Comparison of ENCODE assay signal across 23 mouse cellular contexts in the genomic region with DNA sequence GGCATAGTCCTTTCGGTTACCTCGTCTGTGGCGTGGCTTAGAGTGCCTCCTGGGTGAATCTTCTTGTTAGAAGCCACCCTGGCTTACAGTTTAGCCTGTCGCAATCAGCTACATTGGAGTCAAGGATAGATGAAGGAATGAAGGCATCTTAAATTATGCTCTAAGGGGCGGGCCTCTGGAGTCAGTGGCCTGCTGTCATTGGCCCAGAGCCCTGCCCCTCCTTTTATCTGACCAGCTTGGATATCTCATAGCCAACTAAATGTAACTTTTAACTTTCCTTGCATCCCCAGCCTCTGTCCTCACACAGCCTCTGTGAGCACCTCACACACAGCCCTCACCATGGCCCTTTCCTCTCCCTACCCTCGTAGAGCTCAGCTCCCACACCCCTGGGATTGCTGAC.
DNase-seq lines count a peak whose midpoint lies in the region; ATAC-seq and TF ChIP-seq lines count a peak whose summit lies in the region.
"Had no signal": no experiment of that assay in that cellular context is flagged by ENCODE, and none has a peak within 500 bp of the region (broad histone marks: within the 10 kb centered on the region; RNA-seq: fewer than 3 reads in every experiment).

No protein-coding gene starts in this region.

- 0 out of 2 replicates have a peak overlapping the region, but pooled peaks have one; percentile 14 for H3K27ac ChIP-seq in heart, embryonic 15.5 days
- H3K27ac ChIP-seq in thymus, adult 2 months (ENCODE audit: control insufficient read depth, insufficient read depth, low read length) = no peak overlapping the region
- H3K27ac ChIP-seq: embryonic facial prominence, embryonic 15.5 days; forebrain, embryonic 15.5 days; hindbrain, embryonic 13.5 days; kidney, postnatal 0 days; limb, embryonic 10.5 days; liver, embryonic 15.5 days; midbrain, embryonic 12.5 days had no signal

- TF ChIP-seq CTCF in thymus, adult 2 months (IDR thresholded peaks at IDR 0.05; ENCODE audit: borderline replicate concordance, control insufficient read depth, extremely low read depth, insufficient read depth, low read length, poor library complexity) = no peak

- peak; percentile 47 for DNase-seq in adrenal gland, adult 8-10 months
- DNase-seq in adrenal gland, postnatal 4 days (ENCODE audit: low spot score in 2 of 2) = no peak
- no peak for DNase-seq in heart, adult 8-10 months (ENCODE audit: low spot score)
- DNase-seq in thymus, adult 2 months = no peak
- DNase-seq in thymus, postnatal 10 days (ENCODE audit: low spot score in 2 of 2) = no peak
- no peak for DNase-seq in left cerebral cortex, adult 8-10 months (ENCODE audit: low spot score in 2 of 2)
- DNase-seq: cerebellum, adult 11 months; cerebellum, adult 9-11 months; gastrocnemius, postnatal 10 days; heart, adult 11 months; kidney, adult 18-20 months; liver; lung, postnatal 10 days; thymus, adult 18-20 months had no signal

- peaks cover 36% of the 10 kb centered on the region for H3K4me1 ChIP-seq in heart, embryonic 15.5 days (replicated peaks)
- H3K4me1 ChIP-seq in thymus, adult 2 months (replicated peaks; ENCODE audit: control insufficient read depth, insufficient read depth, low read length) = peaks cover 28% of the 10 kb centered on the region
- H3K4me1 ChIP-seq: forebrain, embryonic 15.5 days; midbrain, embryonic 12.5 days had no signal

- no peaks in the 10 kb centered on the region for H3K36me3 ChIP-seq in heart, embryonic 15.5 days
- H3K36me3 ChIP-seq in thymus, adult 2 months (ENCODE audit: control insufficient read depth, insufficient read depth, low read length) = no peaks in the 10 kb centered on the region
- H3K36me3 ChIP-seq: embryonic facial prominence, embryonic 15.5 days; forebrain, embryonic 15.5 days; hindbrain, embryonic 13.5 days; limb, embryonic 10.5 days; liver, embryonic 15.5 days had no signal

- no peak overlapping the region for H3K9ac ChIP-seq in heart, embryonic 15.5 days
- H3K9ac ChIP-seq: embryonic facial prominence, embryonic 15.5 days; forebrain, embryonic 15.5 days; hindbrain, embryonic 13.5 days; liver, embryonic 15.5 days; midbrain, embryonic 12.5 days had no signal

- no peak overlapping the region for H3K4me2 ChIP-seq in heart, embryonic 15.5 days
- H3K4me2 ChIP-seq: embryonic facial prominence, embryonic 15.5 days; forebrain, embryonic 15.5 days; hindbrain, embryonic 13.5 days; liver, embryonic 15.5 days; midbrain, embryonic 12.5 days had no signal

- no peak overlapping the region for H3K4me3 ChIP-seq in heart, embryonic 15.5 days
- peak overlapping the region; percentile 17; the same call in 1 of the 2 replicates for H3K4me3 ChIP-seq in thymus, adult 2 months (ENCODE audit: control insufficient read depth, insufficient read depth, low read length)
- H3K4me3 ChIP-seq: embryonic facial prominence, embryonic 15.5 days; forebrain, embryonic 15.5 days; hindbrain, embryonic 13.5 days; limb, embryonic 10.5 days; liver, embryonic 15.5 days; midbrain, embryonic 12.5 days had no signal

- no peak for TF ChIP-seq POLR2A in thymus, adult 2 months (IDR thresholded peaks at IDR 0.05; ENCODE audit: control insufficient read depth, extremely low read depth, insufficient read depth, low read length, poor library complexity)

- peaks cover 5% of the 10 kb centered on the region; the same call in 1 of the 2 replicates for H3K27me3 ChIP-seq in heart, embryonic 15.5 days
- H3K27me3 ChIP-seq in thymus, adult 2 months (ENCODE audit: control insufficient read depth, insufficient read depth, low read length) = no peaks in the 10 kb centered on the region
- H3K27me3 ChIP-seq: embryonic facial prominence, embryonic 15.5 days; forebrain, embryonic 15.5 days; hindbrain, embryonic 13.5 days; liver, embryonic 15.5 days had no signal

- no peaks in the 10 kb centered on the region for H3K9me3 ChIP-seq in heart, embryonic 15.5 days (replicated peaks)
- H3K9me3 ChIP-seq: embryonic facial prominence, embryonic 15.5 days; forebrain, embryonic 15.5 days; hindbrain, embryonic 13.5 days; limb, embryonic 10.5 days; liver, embryonic 15.5 days; midbrain, embryonic 12.5 days had no signal

- ATAC-seq in heart, embryonic 15.5 days (replicated peaks; ENCODE audit: insufficient number of reproducible peaks, insufficient read depth, low FRiP score, low read depth) = no peak
- ATAC-seq: forebrain, embryonic 15.5 days; inflammation-experienced regulatory T-cells, adult 6 months had no signal

- WGBS in heart, embryonic 15.5 days = 77% methylated on average over 6 of the region's 6 CpGs
- WGBS in thymus, adult 2 months = 83% methylated on average over 6 of the region's 6 CpGs
